11 mouse cellular contexts compared by ENCODE assay signal in genomic region chr2:126245446-126245845, GRCm38 (mm10). TPM values are rescaled to one million over a fixed set of nuclear protein-coding genes. Genes with fewer than 3 reads are reported as not detected.
DNase-seq lines count a peak whose midpoint lies in the region; ATAC-seq lines count a peak whose summit lies in the region.
"Had no signal": no experiment of that assay in that cellular context is flagged by ENCODE, and none has a peak within 500 bp of the region (broad histone marks: within the 10 kb centered on the region; RNA-seq: fewer than 3 reads in every experiment).

No protein-coding gene starts in this region.

- no peaks in the 10 kb centered on the region for H3K9me3 ChIP-seq in forebrain, embryonic 14.5 days (replicated peaks; ENCODE audit: control insufficient read depth, low read length)
- H3K9me3 ChIP-seq in forebrain, embryonic 11.5 days (ENCODE audit: control insufficient read depth, low read length) = no peaks in the 10 kb centered on the region
- no peaks in the 10 kb centered on the region for H3K9me3 ChIP-seq in midbrain, embryonic 11.5 days (ENCODE audit: control insufficient read depth, low read length)
- no peaks in the 10 kb centered on the region for H3K9me3 ChIP-seq in midbrain, embryonic 15.5 days
- H3K9me3 ChIP-seq in hindbrain, embryonic 13.5 days = no peaks in the 10 kb centered on the region
- H3K9me3 ChIP-seq: embryonic facial prominence, embryonic 13.5 days had no signal

- intact Hi-C loops in heart, postnatal 10 days (cut with DNase I) = loop anchor here (5.0 kb wide), 2 partner anchors 238 to 353 kb away; no protein-coding TSS in a partner anchor

- H3K27ac ChIP-seq in forebrain, embryonic 14.5 days (ENCODE audit: low read depth, low read length) = no peak overlapping the region
- H3K27ac ChIP-seq in forebrain, embryonic 11.5 days (ENCODE audit: low read depth, low read length) = no peak overlapping the region
- no peak overlapping the region for H3K27ac ChIP-seq in midbrain, embryonic 11.5 days (ENCODE audit: low read depth, low read length)
- no peak overlapping the region for H3K27ac ChIP-seq in midbrain, embryonic 15.5 days
- no peak overlapping the region for H3K27ac ChIP-seq in hindbrain, embryonic 13.5 days
- H3K27ac ChIP-seq: embryonic facial prominence, embryonic 13.5 days had no signal

- peak; percentile 26 for DNase-seq in forebrain, embryonic 14.5 days (ENCODE audit: low spot score)
- DNase-seq in forebrain, embryonic 11.5 days (ENCODE audit: low spot score) = no peak
- DNase-seq in midbrain, embryonic 11.5 days (ENCODE audit: low spot score, missing footprints) = peak; percentile 84
- peak; percentile 25 to 55 for DNase-seq in heart, postnatal 10 days
- peak; percentile 16 for DNase-seq in retina, postnatal 1 day
- no peak for DNase-seq in spleen, adult 12 weeks (ENCODE audit: low spot score)

- no peaks in the 10 kb centered on the region for H3K27me3 ChIP-seq in forebrain, embryonic 14.5 days (replicated peaks; ENCODE audit: control insufficient read depth, insufficient read depth, low read length)
- no peaks in the 10 kb centered on the region for H3K27me3 ChIP-seq in forebrain, embryonic 11.5 days (ENCODE audit: control insufficient read depth, insufficient read depth, low read length)
- H3K27me3 ChIP-seq in midbrain, embryonic 11.5 days (ENCODE audit: control insufficient read depth, insufficient read depth, low read length) = no peaks in the 10 kb centered on the region
- no peaks in the 10 kb centered on the region for H3K27me3 ChIP-seq in midbrain, embryonic 15.5 days (replicated peaks)
- no peaks in the 10 kb centered on the region for H3K27me3 ChIP-seq in hindbrain, embryonic 13.5 days
- H3K27me3 ChIP-seq: embryonic facial prominence, embryonic 13.5 days had no signal

- H3K4me3 ChIP-seq in forebrain, embryonic 14.5 days (ENCODE audit: low read depth, low read length) = no peak overlapping the region
- H3K4me3 ChIP-seq in forebrain, embryonic 11.5 days (ENCODE audit: low read depth, low read length) = no peak overlapping the region
- no peak overlapping the region for H3K4me3 ChIP-seq in midbrain, embryonic 11.5 days (ENCODE audit: low read depth, low read length)
- no peak overlapping the region for H3K4me3 ChIP-seq in midbrain, embryonic 15.5 days
- no peak overlapping the region for H3K4me3 ChIP-seq in hindbrain, embryonic 13.5 days
- H3K4me3 ChIP-seq: embryonic facial prominence, embryonic 13.5 days had no signal

- no peak overlapping the region for H3K4me2 ChIP-seq in forebrain, embryonic 14.5 days (ENCODE audit: low read length)
- H3K4me2 ChIP-seq in forebrain, embryonic 11.5 days (ENCODE audit: low read depth, low read length, severe bottlenecking) = no peak overlapping the region
- H3K4me2 ChIP-seq in midbrain, embryonic 11.5 days = no peak overlapping the region
- H3K4me2 ChIP-seq in midbrain, embryonic 15.5 days = no peak overlapping the region
- H3K4me2 ChIP-seq in hindbrain, embryonic 13.5 days = no peak overlapping the region
- H3K4me2 ChIP-seq: embryonic facial prominence, embryonic 13.5 days had no signal

- 39% methylated on average over 2 of the region's 2 CpGs for WGBS in forebrain, embryonic 14.5 days
- 42% methylated on average over 2 of the region's 2 CpGs for WGBS in forebrain, embryonic 11.5 days
- WGBS in midbrain, embryonic 11.5 days = 39% methylated on average over 2 of the region's 2 CpGs
- 39% methylated on average over 2 of the region's 2 CpGs for WGBS in midbrain, embryonic 15.5 days
- WGBS in hindbrain, embryonic 13.5 days = 40% methylated on average over 2 of the region's 2 CpGs

- no peak for ATAC-seq in forebrain, embryonic 14.5 days
- ATAC-seq in forebrain, embryonic 11.5 days (replicated peaks; ENCODE audit: low FRiP score) = no peak
- ATAC-seq in midbrain, embryonic 11.5 days (ENCODE audit: low FRiP score) = no peak
- ATAC-seq in midbrain, embryonic 15.5 days (replicated peaks) = no peak
- ATAC-seq in hindbrain, embryonic 13.5 days (ENCODE audit: low FRiP score) = no peak

- no peaks in the 10 kb centered on the region for H3K4me1 ChIP-seq in forebrain, embryonic 14.5 days (ENCODE audit: control insufficient read depth, insufficient read depth, low read length)
- H3K4me1 ChIP-seq in forebrain, embryonic 11.5 days (replicated peaks; ENCODE audit: control insufficient read depth, insufficient read depth, low read length) = no peaks in the 10 kb centered on the region
- no peaks in the 10 kb centered on the region for H3K4me1 ChIP-seq in midbrain, embryonic 11.5 days (ENCODE audit: control insufficient read depth, insufficient read depth, low read length)
- H3K4me1 ChIP-seq in midbrain, embryonic 15.5 days = no peaks in the 10 kb centered on the region
- H3K4me1 ChIP-seq in hindbrain, embryonic 13.5 days (replicated peaks) = no peaks in the 10 kb centered on the region
- H3K4me1 ChIP-seq: embryonic facial prominence, embryonic 13.5 days had no signal

- H3K36me3 ChIP-seq in forebrain, embryonic 14.5 days (ENCODE audit: control insufficient read depth, insufficient read depth, low read length) = no peaks in the 10 kb centered on the region
- no peaks in the 10 kb centered on the region for H3K36me3 ChIP-seq in forebrain, embryonic 11.5 days (ENCODE audit: control insufficient read depth, insufficient read depth, low read length)
- H3K36me3 ChIP-seq in midbrain, embryonic 11.5 days (ENCODE audit: control insufficient read depth, insufficient read depth, low read length) = no peaks in the 10 kb centered on the region
- H3K36me3 ChIP-seq in midbrain, embryonic 15.5 days (replicated peaks) = no peaks in the 10 kb centered on the region
- H3K36me3 ChIP-seq in hindbrain, embryonic 13.5 days = no peaks in the 10 kb centered on the region
- H3K36me3 ChIP-seq: embryonic facial prominence, embryonic 13.5 days had no signal

- no peak overlapping the region for H3K9ac ChIP-seq in forebrain, embryonic 14.5 days (ENCODE audit: low read length)
- no peak overlapping the region for H3K9ac ChIP-seq in forebrain, embryonic 11.5 days (ENCODE audit: low read length)
- no peak overlapping the region for H3K9ac ChIP-seq in midbrain, embryonic 11.5 days (ENCODE audit: low read length)
- H3K9ac ChIP-seq in midbrain, embryonic 15.5 days = no peak overlapping the region
- H3K9ac ChIP-seq in hindbrain, embryonic 13.5 days = no peak overlapping the region
- H3K9ac ChIP-seq: embryonic facial prominence, embryonic 13.5 days had no signal

RNA-seq across cellular contexts. Expression of gene Gm17555, which starts 30.5 kb away (rescaled TPM):
- polyA plus RNA-seq in forebrain, embryonic 14.5 days (2014; fragmentation: Nextera tagmentation; extraction: Ambion mirVana) = not detected in 2 replicates
- not detected in 2 replicates for polyA plus RNA-seq in forebrain, embryonic 11.5 days (2014; fragmentation: Nextera tagmentation; extraction: Ambion mirVana)
- polyA plus RNA-seq in midbrain, embryonic 11.5 days (2014; fragmentation: Nextera tagmentation; extraction: Ambion mirVana) = not detected in 2 replicates
- not detected in 2 replicates for polyA plus RNA-seq in midbrain, embryonic 15.5 days (2015; fragmentation: Nextera tagmentation; extraction: Ambion mirVana)
- total RNA-seq in heart, postnatal 10 days (2021) = not detected
- polyA plus RNA-seq in hindbrain, embryonic 13.5 days (2015; fragmentation: Nextera tagmentation; extraction: Ambion mirVana) = not detected in 2 replicates
- total RNA-seq: ES-E14 had no signal
- polyA plus RNA-seq: embryonic facial prominence, embryonic 13.5 days; large intestine, adult 2 months had no signal

Comparison
In these comparisons a context has a peak if more than half of its experiments do, and no peak if none do; other contexts are left out.
1. DNase-seq: peak in forebrain, embryonic 14.5 days (single experiment), midbrain, embryonic 11.5 days (single experiment), heart, postnatal 10 days (2 of 2) and retina, postnatal 1 day (single experiment); none in forebrain, embryonic 11.5 days (single experiment) and spleen, adult 12 weeks (single experiment).